Mouse (Mus musculus): ENCODE measurements around the gene Zfp780b.
"Not testable (repeated sequence)": the region's sequence is repeated elsewhere in the genome, so short reads cannot be mapped to it uniquely, and the experiment has no call there.

DNA sequence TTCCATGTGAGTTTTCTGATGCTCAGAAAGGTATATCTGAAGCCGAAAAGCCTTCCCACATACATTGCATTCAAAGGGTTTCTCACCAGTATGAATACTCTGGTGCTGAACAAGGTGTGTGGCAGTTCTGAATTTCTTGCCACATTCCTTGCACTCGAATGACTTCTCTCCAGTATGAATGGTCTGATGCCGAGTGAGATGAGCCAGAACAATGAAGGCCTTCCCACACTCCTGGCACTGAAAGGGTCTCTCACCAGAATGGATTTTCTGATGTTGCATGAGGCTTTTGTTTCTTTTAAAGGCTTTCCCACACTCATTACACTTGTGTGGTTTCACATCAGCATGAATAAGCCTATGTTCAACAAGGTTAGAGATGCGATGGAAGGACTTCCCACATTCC, 68.0 kb downstream of the Zfp780b start:
- TF ChIP-seq CTCF (conservative IDR thresholded peaks at IDR 0.05; ENCODE audit: insufficient read depth, insufficient read length, low read depth, low read length); POLR2A (IDR thresholded peaks at IDR 0.05; ENCODE audit: low read depth, low read length): not testable (repeated sequence)
